Mouse (Mus musculus) liver, embryonic 12.5 days (tissue): Measurements from ENCODE around the gene Irf2bpl. TPM values are rescaled to one million over a fixed set of nuclear protein-coding genes. Genes with fewer than 3 reads are reported as not detected.
A peak's percentile ranks its signal among the peaks of the same experiment; 100 is the strongest.

Source experiments
- ATAC-seq: fragments of 200-750 bp; cut with Nextera tagmentation; 2 replicates; pipeline ENCODE4 v1.8.0; 2017; ENCODE audit warnings: moderate number of reproducible peaks, mild to moderate bottlenecking, moderate library complexity
- H3K27ac ChIP-seq: fragments of 300-500 bp; sonication (generic); 2 replicates; pipeline ENCODE4 v1.5.1; 2016; ENCODE audit warnings: mild to moderate bottlenecking
- H3K27me3 ChIP-seq: fragments of 300-500 bp; sonication (generic); replicated peaks from 2 replicates; pipeline ENCODE4 v1.6.1; 2016; ENCODE audit warnings: mild to moderate bottlenecking, moderate library complexity
- H3K36me3 ChIP-seq: fragments of 300-500 bp; sonication (generic); 2 replicates; pipeline ENCODE4 v1.6.1; 2016; ENCODE audit warnings: mild to moderate bottlenecking, moderate library complexity
- H3K4me1 ChIP-seq: fragments of 300-500 bp; sonication (generic); 2 replicates; pipeline ENCODE4 v1.6.1; 2016
- H3K4me2 ChIP-seq: fragments of 300-500 bp; sonication (generic); 2 replicates; pipeline ENCODE4 v1.6.1; 2016; ENCODE audit warnings: mild to moderate bottlenecking, moderate library complexity
- H3K4me3 ChIP-seq: fragments of 300-500 bp; sonication (generic); 2 replicates; pipeline ENCODE4 v1.5.1; 2016; ENCODE audit warnings: mild to moderate bottlenecking, moderate library complexity
- H3K9ac ChIP-seq: fragments of 300-500 bp; sonication (generic); 2 replicates; pipeline ENCODE4 v1.6.1; 2016; ENCODE audit warnings: mild to moderate bottlenecking, moderate library complexity
- H3K9me3 ChIP-seq: fragments of 300-500 bp; sonication (generic); replicated peaks from 2 replicates; pipeline ENCODE4 v1.6.1; 2016; ENCODE audit warnings: mild to moderate bottlenecking, moderate library complexity
- WGBS: fragments of 180-500 bp; shearing (Covaris S2); methylation state at CpG from one replicate; pipeline ENCODE4 v1.1.7; 2016; ENCODE audit not compliant: insufficient replicate concordance; 5-methylcytosine and 5-hydroxymethylcytosine counted together
- polyA plus RNA-seq: library from polyadenylated mRNA; unstranded; fragments of >200 nt; fragmentation: Nextera tagmentation; extraction: Ambion mirVana; gene quantifications from 2 replicates; pipeline ENCODE4 v1.2.1, GENCODE M21; 2016

The Irf2bpl gene
- polyA plus RNA-seq, 1 experiment from 2014 or later = 6.7 TPM

- Histone ChIP-seq H3K4me3 (no peak overlapping the region), H3K36me3 (no peaks in the 10 kb centered on the region), H3K4me1 (peaks cover 70% of the 10 kb centered on the region), H3K27me3 (peaks cover 11% of the 10 kb centered on the region), H3K9ac (no peak overlapping the region), H3K9me3 (no peaks in the 10 kb centered on the region), H3K27ac (no peak overlapping the region), H3K4me2 (no peak overlapping the region)
- 41% methylated on average over 7 of the region's 7 CpGs for WGBS
- no peak for ATAC-seq
These were observed 11.9 kb upstream of the Irf2bpl start for GRCm38 (mm10) chr12:86896441-86896890.

GRCm38 (mm10) chr12:86895703-86896409, 11.3 kb upstream of the Irf2bpl start:
- H3K4me1 ChIP-seq = peaks cover 76% of the 10 kb centered on the region
- WGBS = 44% methylated on average over 4 of the region's 4 CpGs
- H3K36me3 ChIP-seq = no peaks in the 10 kb centered on the region
- H3K4me3 ChIP-seq = no peak overlapping the region
- no peak overlapping the region for H3K9ac ChIP-seq
- H3K27me3 ChIP-seq = peaks cover 16% of the 10 kb centered on the region
- H3K27ac ChIP-seq = peak overlapping the region; percentile 90
- peak overlapping the region; percentile 86; the same call in 1 of the 2 replicates for H3K4me2 ChIP-seq
- ATAC-seq = no peak
- H3K9me3 ChIP-seq = no peaks in the 10 kb centered on the region

GRCm38 (mm10) chr12:86894841-86895428, 10.3 kb upstream of the Irf2bpl start:
- Histone ChIP-seq H3K27me3 (peaks cover 25% of the 10 kb centered on the region), H3K4me2 (peak overlapping the region; percentile 86), H3K9ac (peak overlapping the region; percentile 57; the same call in 1 of the 2 replicates), H3K4me3 (peak overlapping the region; percentile 60), H3K4me1 (peaks cover 84% of the 10 kb centered on the region), H3K36me3 (no peaks in the 10 kb centered on the region), H3K27ac (peak overlapping the region; percentile 90), H3K9me3 (no peaks in the 10 kb centered on the region)
- ATAC-seq = peak; percentile 3; the same call in 1 of the 2 replicates
- WGBS = 5% methylated on average over 12 of the region's 12 CpGs

- ATAC-seq = peak; percentile 80
- H3K4me3 ChIP-seq = peak overlapping the region; percentile 60
- no peaks in the 10 kb centered on the region for H3K36me3 ChIP-seq
- H3K9me3 ChIP-seq = no peaks in the 10 kb centered on the region
- H3K9ac ChIP-seq = peak overlapping the region; percentile 64
- peak overlapping the region; percentile 90 for H3K27ac ChIP-seq
- peak overlapping the region; percentile 86 for H3K4me2 ChIP-seq
- H3K4me1 ChIP-seq = peaks cover 91% of the 10 kb centered on the region
- 0% methylated on average over 22 of the region's 26 CpGs for WGBS
- H3K27me3 ChIP-seq = peaks cover 32% of the 10 kb centered on the region
These were observed 9.7 kb upstream of the Irf2bpl start for GRCm38 (mm10) chr12:86894184-86894839.

- Histone ChIP-seq H3K9me3 (no peaks in the 10 kb centered on the region), H3K27me3 (peaks cover 39% of the 10 kb centered on the region), H3K36me3 (no peaks in the 10 kb centered on the region), H3K4me1 (peaks cover 93% of the 10 kb centered on the region), H3K9ac (peak overlapping the region; percentile 64), H3K4me3 (peak overlapping the region; percentile 60), H3K27ac (peak overlapping the region; percentile 90), H3K4me2 (peak overlapping the region; percentile 86)
- peak; percentile 35 for ATAC-seq
- WGBS = 6% methylated on average over 20 of the region's 20 CpGs
These were observed 9.0 kb upstream of the Irf2bpl start for GRCm38 (mm10) chr12:86893326-86894183.

GRCm38 (mm10) chr12:86892711-86893311, 8.2 kb upstream of the Irf2bpl start:
- 5% methylated on average over 17 of the region's 18 CpGs for WGBS
- H3K9me3 ChIP-seq = no peaks in the 10 kb centered on the region
- peaks cover 93% of the 10 kb centered on the region for H3K4me1 ChIP-seq
- H3K27ac ChIP-seq = peak overlapping the region; percentile 90; the same call in 1 of the 2 replicates
- no peak for ATAC-seq
- H3K4me3 ChIP-seq = peak overlapping the region; percentile 50
- H3K9ac ChIP-seq = peak overlapping the region; percentile 28; the same call in 1 of the 2 replicates
- no peaks in the 10 kb centered on the region for H3K36me3 ChIP-seq
- H3K27me3 ChIP-seq = peaks cover 47% of the 10 kb centered on the region
- peak overlapping the region; percentile 86 for H3K4me2 ChIP-seq

GRCm38 (mm10) chr12:86891786-86892702, 7.4 kb upstream of the Irf2bpl start:
- Histone ChIP-seq H3K27me3 (peaks cover 54% of the 10 kb centered on the region), H3K9me3 (no peaks in the 10 kb centered on the region), H3K4me3 (peak overlapping the region; percentile 50), H3K36me3 (no peaks in the 10 kb centered on the region), H3K4me1 (peaks cover 91% of the 10 kb centered on the region), H3K9ac (peak overlapping the region; percentile 54), H3K4me2 (peak overlapping the region; percentile 86), H3K27ac (peak overlapping the region; percentile 90)
- ATAC-seq = peak; percentile 31
- 4% methylated on average over 36 of the region's 37 CpGs for WGBS

GRCm38 (mm10) chr12:86891454-86891785, 6.8 kb upstream of the Irf2bpl start:
- WGBS = 24% methylated on average over 11 of the region's 11 CpGs
- H3K9ac ChIP-seq = no peak overlapping the region

GRCm38 (mm10) chr12:86890796-86891301, 6.3 kb upstream of the Irf2bpl start:
- H3K36me3 ChIP-seq = no peaks in the 10 kb centered on the region
- H3K27me3 ChIP-seq = peaks cover 66% of the 10 kb centered on the region
- H3K27ac ChIP-seq = 0 out of 2 replicates have a peak overlapping the region, but pooled peaks have one; percentile 10
- H3K4me2 ChIP-seq = no peak overlapping the region
- 42% methylated on average over 8 of the region's 8 CpGs for WGBS
- ATAC-seq = no peak
- H3K4me3 ChIP-seq = no peak overlapping the region
- H3K9me3 ChIP-seq = no peaks in the 10 kb centered on the region
- no peak overlapping the region for H3K9ac ChIP-seq
- H3K4me1 ChIP-seq = peaks cover 81% of the 10 kb centered on the region

More at GRCm38 (mm10) chr12:86891454-86891785, 6.8 kb upstream of the Irf2bpl start:
- Histone ChIP-seq H3K4me2 (peak overlapping the region; percentile 86), H3K27ac (no peak overlapping the region), H3K9me3 (no peaks in the 10 kb centered on the region), H3K4me1 (peaks cover 85% of the 10 kb centered on the region), H3K36me3 (no peaks in the 10 kb centered on the region), H3K4me3 (peak overlapping the region; percentile 50), H3K27me3 (peaks cover 61% of the 10 kb centered on the region)
- ATAC-seq = no peak

- no peak overlapping the region for H3K4me3 ChIP-seq
- H3K9me3 ChIP-seq = no peaks in the 10 kb centered on the region
- no peak for ATAC-seq
- H3K4me2 ChIP-seq = 0 out of 2 replicates have a peak overlapping the region, but pooled peaks have one; percentile 74
- H3K4me1 ChIP-seq = peaks cover 81% of the 10 kb centered on the region
- peak overlapping the region; percentile 63 for H3K27ac ChIP-seq
- peaks cover 73% of the 10 kb centered on the region for H3K27me3 ChIP-seq
- no peaks in the 10 kb centered on the region for H3K36me3 ChIP-seq
- H3K9ac ChIP-seq = no peak overlapping the region
- 61% methylated on average over 12 of the region's 12 CpGs for WGBS
These were observed 5.6 kb upstream of the Irf2bpl start for GRCm38 (mm10) chr12:86890091-86890720.
